Mouse (Mus musculus) olfactory bulb, adult 2 months (tissue): ENCODE data around the gene Hmox2. TPM values are rescaled to one million over a fixed set of nuclear protein-coding genes. Genes with fewer than 3 reads are reported as not detected.
"Not testable (repeated sequence)": the region's sequence is repeated elsewhere in the genome, so short reads cannot be mapped to it uniquely, and the experiment has no call there.

Source experiments
- H3K27ac ChIP-seq: fragments of 200-500 bp; 2 replicates; pipeline ENCODE4 v1.5.1; 2012; ENCODE audit warnings: low read depth, low read length; ENCODE audit not compliant: insufficient read depth
- H3K4me1 ChIP-seq: fragments of 200-500 bp; 2 replicates; pipeline ENCODE4 v1.6.1; 2012; ENCODE audit warnings: low read length; ENCODE audit not compliant: control insufficient read depth, insufficient read depth
- H3K4me3 ChIP-seq: fragments of 200-500 bp; 2 replicates; pipeline ENCODE4 v1.5.1; 2012; ENCODE audit warnings: mild to moderate bottlenecking, low read depth, low read length, moderate library complexity; ENCODE audit not compliant: insufficient read depth
- CTCF ChIP-seq: fragments of 200-500 bp; IDR thresholded peaks from 2 replicates; pipeline ENCODE4 v1.5.1; 2012; ENCODE audit warnings: low read depth, mild to moderate bottlenecking, low read length, moderate library complexity; ENCODE audit not compliant: insufficient read depth
- POLR2A ChIP-seq: fragments of 200-500 bp; IDR thresholded peaks from 2 replicates; pipeline ENCODE4 v1.6.1; 2012; ENCODE audit warnings: mild to moderate bottlenecking, low read depth, low read length, moderate library complexity; ENCODE audit not compliant: insufficient read depth
- WGBS: fragments of 180-500 bp; shearing (Covaris S2); methylation state at CpG from one replicate; pipeline ENCODE4 v1.1.7; 2018; 5-methylcytosine and 5-hydroxymethylcytosine counted together
- polyA plus RNA-seq: library from polyadenylated mRNA; stranded (reverse); fragments of >200 nt; gene quantifications from 2 replicates; pipeline ENCODE4 v1.2.4, GENCODE M21; 2012; ENCODE audit warnings: low replicate concordance; ENCODE audit not compliant: missing spikeins, insufficient read depth, insufficient read length

Gene Hmox2
- polyA plus RNA-seq = not detected in 2 replicates

GRCm38 (mm10) chr16:4725780-4726527, at the start of gene Hmox2:
Gene Hmox2 (plus strand): TSS chr16:4726361.
- H3K27ac ChIP-seq = peak within 1 kb of the TSS; percentile 50
- 6% methylated on average over 35 of the region's 35 CpGs for WGBS
- peaks cover 2% of the 10 kb centered on the region; the same call in 1 of the 2 replicates for H3K4me1 ChIP-seq
- TF ChIP-seq POLR2A (peak; percentile 97), CTCF (no peak)
- H3K4me3 ChIP-seq = peak within 1 kb of the TSS; percentile 69

GRCm38 (mm10) chr16:4676836-4677235, 49.3 kb upstream of the Hmox2 start:
- WGBS = 93% methylated on average over 5 of the region's 5 CpGs
- H3K4me1 ChIP-seq = peaks cover 6% of the 10 kb centered on the region
- TF ChIP-seq CTCF (no peak), POLR2A (no peak)
- H3K27ac ChIP-seq = no peak overlapping the region
- no peak overlapping the region for H3K4me3 ChIP-seq

GRCm38 (mm10) chr16:4678080-4678479, 48.1 kb upstream of the Hmox2 start:
- H3K4me1 ChIP-seq = peaks cover 6% of the 10 kb centered on the region
- H3K4me3 ChIP-seq = no peak overlapping the region
- no peak overlapping the region for H3K27ac ChIP-seq
- 89% methylated on average over 5 of the region's 5 CpGs for WGBS
- no peak for TF ChIP-seq CTCF
- no peak for TF ChIP-seq POLR2A

GRCm38 (mm10) chr16:4679121-4680018, 46.8 kb upstream of the Hmox2 start, which contains the start of gene Coro7:
Gene Coro7 (minus strand): TSS chr16:4679777.
- H3K27ac ChIP-seq = no peak within 1 kb of the TSS
- peak within 1 kb of the TSS; percentile 67 for H3K4me3 ChIP-seq
- TF ChIP-seq POLR2A (peak; percentile 56; the same call in 1 of the 2 replicates), CTCF (no peak)
- H3K4me1 ChIP-seq = peaks cover 6% of the 10 kb centered on the region
- under 1% methylated on average over 47 of the region's 47 CpGs for WGBS

- H3K4me3 ChIP-seq, H3K4me1 ChIP-seq, H3K27ac ChIP-seq: not testable (repeated sequence)
- 82% methylated on average over 3 of the region's 3 CpGs for WGBS
Measured at GRCm38 (mm10) chr16:4680922-4681455, 45.2 kb upstream of the Hmox2 start.

GRCm38 (mm10) chr16:4682628-4683179, 43.5 kb upstream of the Hmox2 start:
- H3K4me1 ChIP-seq = peaks cover 5% of the 10 kb centered on the region
- no peak overlapping the region for H3K4me3 ChIP-seq
- WGBS = 83% methylated on average over 4 of the region's 4 CpGs
- no peak overlapping the region for H3K27ac ChIP-seq
- no peak for TF ChIP-seq CTCF

- Histone ChIP-seq H3K4me3 (peak overlapping the region; percentile 88), H3K27ac (peak overlapping the region; percentile 93), H3K4me1 (peaks cover 3% of the 10 kb centered on the region)
- WGBS = 23% methylated on average over 9 of the region's 9 CpGs
- TF ChIP-seq CTCF (no peak), POLR2A (no peak)
Measured at GRCm38 (mm10) chr16:4683193-4683580, 43.0 kb upstream of the Hmox2 start.

GRCm38 (mm10) chr16:4683581-4684456, 42.3 kb upstream of the Hmox2 start:
- under 1% methylated on average over 54 of the region's 54 CpGs for WGBS
- peak overlapping the region; percentile 93 for H3K27ac ChIP-seq
- peak; percentile 93 for TF ChIP-seq POLR2A
- TF ChIP-seq CTCF = no peak
- H3K4me1 ChIP-seq = peaks cover 2% of the 10 kb centered on the region
- peak overlapping the region; percentile 88 for H3K4me3 ChIP-seq
